Mouse (Mus musculus) mammary gland, adult 2 months (tissue): ENCODE results near the gene Fancf. TPM values are rescaled to one million over a fixed set of nuclear protein-coding genes. Genes with fewer than 3 reads are reported as not detected.

Source experiments
- polyA plus RNA-seq: library from polyadenylated mRNA; depleted of rRNA; stranded (reverse); fragments of >200 nt; gene quantifications from 2 replicates; pipeline ENCODE4 v1.2.3, GENCODE M21; 2012; ENCODE audit warnings: low replicate concordance; rRNA removed

Gene Fancf
- 4.7 and 11.4 TPM in 2 replicates for polyA plus RNA-seq

DNA sequence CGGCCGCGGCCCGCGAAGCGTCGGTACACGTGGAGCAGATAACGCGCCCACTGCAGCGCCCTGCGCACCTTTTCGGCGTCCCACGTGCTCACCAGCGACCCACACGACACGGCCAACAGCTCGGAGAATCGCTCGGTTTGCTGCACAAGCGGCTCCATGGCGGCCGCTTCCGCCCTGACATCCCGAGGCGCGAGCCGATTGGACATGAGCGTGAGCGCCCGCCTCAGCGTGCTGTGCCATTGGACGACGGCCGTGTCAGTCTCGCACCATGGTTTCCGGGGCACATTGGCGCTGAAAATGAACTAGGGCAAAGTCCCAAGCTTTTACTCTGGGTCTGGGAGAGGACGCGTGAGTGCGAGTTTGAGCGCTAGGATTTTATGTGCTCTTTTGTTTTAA is at the start of gene Fancf:
Fancf (minus strand) TSS at position 171 of the 396 bp plus-strand sequence.

DNA sequence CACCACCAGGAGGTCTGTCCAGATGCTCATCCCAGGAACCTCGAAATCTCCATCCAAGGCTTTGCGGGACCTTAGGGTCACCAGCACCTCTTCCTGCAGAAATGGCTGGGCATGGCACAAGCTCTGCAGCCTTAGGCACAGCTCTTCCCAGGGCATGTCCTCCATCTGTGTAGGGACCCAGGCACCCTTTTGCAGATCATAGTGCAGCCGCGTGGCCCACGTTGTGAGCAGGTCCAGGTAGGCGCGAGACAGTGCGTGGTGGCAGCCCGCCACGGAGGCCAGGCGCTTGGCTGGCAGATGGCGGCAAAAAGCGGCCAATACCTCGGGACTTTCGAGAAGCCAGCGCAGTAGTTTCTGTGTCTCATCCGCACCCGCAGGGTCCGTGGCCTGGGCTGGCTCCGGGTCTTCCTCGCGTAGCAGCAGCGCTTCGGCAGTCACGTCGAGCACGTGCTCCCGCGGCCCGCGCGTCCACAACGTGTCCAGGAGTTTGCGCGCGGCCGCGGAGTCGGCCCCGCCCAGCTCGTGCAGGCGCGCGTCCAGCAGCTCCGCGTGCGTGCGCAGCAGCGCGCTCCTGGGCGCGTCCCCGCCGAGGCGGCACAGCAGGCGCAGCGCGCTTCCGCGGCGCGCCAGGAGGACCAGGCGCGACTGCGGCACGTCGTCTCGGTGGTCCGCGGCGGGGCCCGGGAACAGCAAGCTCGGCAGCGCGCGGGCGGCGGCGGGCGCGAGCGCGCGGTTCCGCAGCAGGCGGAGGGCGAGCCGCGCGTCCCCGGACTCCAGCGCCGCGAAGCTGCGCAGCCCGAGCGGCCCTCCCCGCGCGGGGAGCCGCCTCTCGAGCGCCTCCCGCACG is 594 bp downstream of the Fancf start, which contains the start of gene Gas2:
Gas2 (plus strand) TSS at position 766 of the 847 bp plus-strand sequence.

Other genes with a start within 250 kb of the Fancf start
- not detected in 2 replicates for gene Slc17a6, start 240.3 kb downstream of the Fancf start, polyA plus RNA-seq
- 1.4 and 1.8 TPM in 2 replicates for gene Gas2, start 252 bp downstream of the Fancf start, polyA plus RNA-seq
- gene Svip, start 143.8 kb upstream of the Fancf start, polyA plus RNA-seq: 0.90 and 5.0 TPM in 2 replicates
- not detected in 2 replicates for gene 1700015G11Rik, start 153.5 kb upstream of the Fancf start, polyA plus RNA-seq